Mouse (Mus musculus): Measurements from ENCODE around the gene Abo. TPM values are rescaled to one million over a fixed set of nuclear protein-coding genes. Genes with fewer than 3 reads are reported as not detected.
"Not testable (repeated sequence)": the region's sequence is repeated elsewhere in the genome, so short reads cannot be mapped to it uniquely, and the experiment has no call there.

The Abo gene
- polyA plus RNA-seq, 1 experiment = not detected

DNA sequence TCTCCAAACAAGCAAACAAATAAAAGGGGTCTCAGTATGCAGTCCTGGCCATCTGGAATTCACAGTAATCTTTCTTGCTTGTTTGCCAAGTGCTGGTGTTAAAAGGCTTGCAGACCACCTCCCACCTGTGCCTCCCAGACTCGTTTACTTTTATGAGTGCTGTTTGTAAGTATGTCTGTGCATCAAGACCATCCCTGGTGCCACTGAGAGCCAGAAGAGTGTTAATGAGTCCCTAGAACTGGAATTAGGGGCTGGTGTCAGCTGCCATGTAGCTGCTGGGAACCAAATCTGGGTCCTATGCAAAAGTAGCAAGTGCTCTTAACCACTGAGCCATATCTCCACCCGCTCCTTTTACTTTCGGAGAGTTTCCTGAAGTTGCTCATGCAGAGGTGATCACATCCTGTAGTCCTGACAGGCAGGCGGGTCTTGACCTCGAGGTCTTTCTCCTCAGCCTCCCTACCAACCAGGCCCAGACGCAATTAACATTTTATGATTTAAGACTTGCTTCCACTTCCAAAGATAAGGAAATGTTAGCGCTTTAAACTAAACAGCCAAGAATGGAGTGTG, 37.1 kb upstream of the Abo start:
- peak overlapping the region; percentile 97 for H3K4me2 ChIP-seq (ENCODE audit: low read depth)
- H3K36me3 ChIP-seq (ENCODE audit: control insufficient read depth, insufficient read depth) = peaks cover 27% of the 10 kb centered on the region

DNA sequence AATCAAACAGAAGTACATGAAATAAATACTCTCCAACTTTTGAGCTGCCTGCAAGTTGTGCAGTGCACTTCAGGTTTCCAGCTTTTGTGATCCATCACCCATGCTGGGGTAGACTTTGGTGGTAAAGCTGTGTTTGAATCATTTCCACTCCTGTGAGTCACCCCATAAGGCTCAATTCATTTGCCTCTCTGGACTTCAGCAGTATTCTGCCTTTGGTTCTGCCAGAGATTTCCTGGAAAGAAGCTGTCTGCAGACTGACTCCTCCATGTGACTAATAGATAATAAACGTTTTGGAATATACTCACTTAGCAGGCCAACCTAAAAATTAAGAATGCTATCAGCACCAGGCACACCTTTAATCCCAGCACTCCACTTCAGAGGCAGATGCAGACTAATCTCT, 36.0 kb upstream of the Abo start:
- TF ChIP-seq MYOG (IDR thresholded peaks at IDR 0.05; ENCODE audit: control insufficient read depth in 1 of 3, insufficient read depth in 1 of 3, insufficient read length in 2 of 3, low read depth in 2 of 3) (no peak), POLR2A (IDR thresholded peaks at IDR 0.05; ENCODE audit: insufficient read length, low read depth) (no peak), E2F4 (IDR thresholded peaks at IDR 0.05; ENCODE audit: insufficient read depth) (no peak), TCF12 (IDR thresholded peaks at IDR 0.05; ENCODE audit: insufficient read depth, poor library complexity, severe bottlenecking) (no peak), CEBPB (IDR thresholded peaks at IDR 0.05; ENCODE audit: insufficient read depth, poor library complexity, severe bottlenecking) (no peak), USF1 (IDR thresholded peaks at IDR 0.05; ENCODE audit: low read depth) (no peak), SRF (IDR thresholded peaks at IDR 0.05; ENCODE audit: control insufficient read depth, insufficient read length, low read depth) (no peak), POLR2AphosphoS2 (IDR thresholded peaks at IDR 0.05; ENCODE audit: insufficient read length, low read depth) (no peak), MYOD1 (IDR thresholded peaks at IDR 0.05; ENCODE audit: control insufficient read depth in 1 of 3, insufficient read length in 2 of 3, low read depth in 2 of 3) (no peak), TCF3 (IDR thresholded peaks at IDR 0.05; ENCODE audit: insufficient read length, low read depth) (no peak), REST (IDR thresholded peaks at IDR 0.05; ENCODE audit: insufficient read depth, insufficient read length) (no peak), MAX (IDR thresholded peaks at IDR 0.05; ENCODE audit: low read depth) (no peak)
- Histone ChIP-seq H3K4me2 (ENCODE audit: low read depth) (no peak overlapping the region), H3K79me2 (ENCODE audit: control insufficient read depth, insufficient read depth) (peaks cover 41% of the 10 kb centered on the region), H3K27me3 (ENCODE audit: control insufficient read depth, insufficient read depth, insufficient read length) (no peaks in the 10 kb centered on the region), H3ac (ENCODE audit: control insufficient read depth, insufficient read length) (no peak overlapping the region), H3K36me3 (ENCODE audit: control insufficient read depth, insufficient read depth) (peaks cover 37% of the 10 kb centered on the region), H3K4me3 (peak overlapping the region; percentile 95)

More for the DNA sequence above, 37.1 kb upstream of the Abo start:
- H3ac ChIP-seq (ENCODE audit: control insufficient read depth, insufficient read length) = peak overlapping the region; percentile 61
- no peaks in the 10 kb centered on the region for H3K27me3 ChIP-seq (ENCODE audit: control insufficient read depth, insufficient read depth, insufficient read length)
- H3K4me3 ChIP-seq = peak overlapping the region; percentile 95
- H3K79me2 ChIP-seq (ENCODE audit: control insufficient read depth, insufficient read depth) = peaks cover 41% of the 10 kb centered on the region
- TF ChIP-seq POLR2AphosphoS2 (IDR thresholded peaks at IDR 0.05; ENCODE audit: insufficient read length, low read depth) = no peak
- no peak for TF ChIP-seq MYOG (IDR thresholded peaks at IDR 0.05; ENCODE audit: control insufficient read depth in 1 of 3, insufficient read depth in 1 of 3, insufficient read length in 2 of 3, low read depth in 2 of 3)
- TF ChIP-seq CEBPB (IDR thresholded peaks at IDR 0.05; ENCODE audit: insufficient read depth, poor library complexity, severe bottlenecking) = no peak
- TF ChIP-seq E2F4 (IDR thresholded peaks at IDR 0.05; ENCODE audit: insufficient read depth) = no peak
- TF ChIP-seq REST (IDR thresholded peaks at IDR 0.05; ENCODE audit: insufficient read depth, insufficient read length) = no peak
- TF ChIP-seq SRF (IDR thresholded peaks at IDR 0.05; ENCODE audit: control insufficient read depth, insufficient read length, low read depth) = no peak
- no peak for TF ChIP-seq MYOD1 (IDR thresholded peaks at IDR 0.05; ENCODE audit: control insufficient read depth in 1 of 3, insufficient read length in 2 of 3, low read depth in 2 of 3)
- TF ChIP-seq TCF3 (IDR thresholded peaks at IDR 0.05; ENCODE audit: insufficient read length, low read depth) = no peak
- no peak for TF ChIP-seq POLR2A (IDR thresholded peaks at IDR 0.05; ENCODE audit: insufficient read length, low read depth)
- TF ChIP-seq TCF12 (IDR thresholded peaks at IDR 0.05; ENCODE audit: insufficient read depth, poor library complexity, severe bottlenecking) = no peak
- TF ChIP-seq USF1 (IDR thresholded peaks at IDR 0.05; ENCODE audit: low read depth) = no peak
- no peak for TF ChIP-seq MAX (IDR thresholded peaks at IDR 0.05; ENCODE audit: low read depth)

DNA sequence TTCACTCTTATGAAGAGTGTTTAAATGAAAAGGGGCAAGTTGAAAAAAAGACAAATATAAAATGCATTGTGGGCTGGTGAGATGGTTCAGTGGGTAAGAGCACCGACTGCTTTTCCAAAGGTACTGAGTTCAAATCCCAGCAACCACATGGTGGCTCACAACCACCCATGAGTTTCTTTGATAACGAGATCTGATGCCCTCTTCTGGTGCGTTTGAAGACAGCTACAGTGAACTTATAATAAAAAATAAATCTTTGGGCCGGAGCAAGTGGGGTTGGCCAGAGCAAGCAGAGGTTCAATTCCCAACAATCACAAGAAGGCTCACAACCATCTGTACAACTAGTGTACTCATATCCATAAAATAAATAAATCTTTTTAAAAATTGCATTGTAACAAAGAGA, 31.1 kb upstream of the Abo start:
- no peak overlapping the region for H3ac ChIP-seq (ENCODE audit: control insufficient read depth, insufficient read length)
- no peak overlapping the region for H3K4me3 ChIP-seq
- no peaks in the 10 kb centered on the region for H3K27me3 ChIP-seq (ENCODE audit: control insufficient read depth, insufficient read depth, insufficient read length)
- TF ChIP-seq USF1 (IDR thresholded peaks at IDR 0.05; ENCODE audit: low read depth) (no peak), POLR2AphosphoS2 (IDR thresholded peaks at IDR 0.05; ENCODE audit: insufficient read length, low read depth) (no peak), CEBPB (IDR thresholded peaks at IDR 0.05; ENCODE audit: insufficient read depth, poor library complexity, severe bottlenecking) (no peak), MYOG (IDR thresholded peaks at IDR 0.05; ENCODE audit: control insufficient read depth in 1 of 3, insufficient read depth in 1 of 3, insufficient read length in 2 of 3, low read depth in 2 of 3) (no peak), POLR2A (IDR thresholded peaks at IDR 0.05; ENCODE audit: insufficient read length, low read depth) (no peak), MYOD1 (IDR thresholded peaks at IDR 0.05; ENCODE audit: control insufficient read depth in 1 of 3, insufficient read length in 2 of 3, low read depth in 2 of 3) (no peak), SRF (IDR thresholded peaks at IDR 0.05; ENCODE audit: control insufficient read depth, insufficient read length, low read depth) (no peak), E2F4 (IDR thresholded peaks at IDR 0.05; ENCODE audit: insufficient read depth) (no peak), TCF12 (IDR thresholded peaks at IDR 0.05; ENCODE audit: insufficient read depth, poor library complexity, severe bottlenecking) (no peak), TCF3 (IDR thresholded peaks at IDR 0.05; ENCODE audit: insufficient read length, low read depth) (no peak)
- H3K36me3 ChIP-seq (ENCODE audit: control insufficient read depth, insufficient read depth) = peaks cover 71% of the 10 kb centered on the region
- H3K79me2 ChIP-seq (ENCODE audit: control insufficient read depth, insufficient read depth) = peaks cover 14% of the 10 kb centered on the region
- no peak overlapping the region for H3K4me2 ChIP-seq (ENCODE audit: low read depth)

DNA sequence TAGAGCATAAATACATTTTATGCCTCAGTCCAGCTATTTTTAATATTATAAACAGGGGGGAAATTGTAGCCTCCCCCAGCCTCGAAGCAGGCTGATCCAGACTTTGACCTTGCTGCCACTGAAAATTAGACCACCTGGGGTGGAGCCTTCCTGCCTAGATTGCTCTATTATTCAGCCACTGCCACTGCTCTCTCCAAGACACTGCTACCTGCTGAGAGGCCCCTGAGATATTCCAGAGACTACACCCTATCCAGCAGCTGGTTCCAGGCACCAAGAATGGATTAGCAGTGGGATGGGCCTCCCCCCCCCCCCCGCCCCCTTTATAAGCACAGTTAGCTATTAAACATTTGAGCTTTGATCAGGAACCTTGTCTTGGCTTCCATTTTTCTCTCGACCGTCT, 21.4 kb upstream of the Abo start:
- not testable (repeated sequence) for H3K79me2 ChIP-seq (ENCODE audit: control insufficient read depth, insufficient read depth); H3K4me2 ChIP-seq (ENCODE audit: low read depth); H3K4me3 ChIP-seq; H3ac ChIP-seq (ENCODE audit: control insufficient read depth, insufficient read length); H3K27me3 ChIP-seq (ENCODE audit: control insufficient read depth, insufficient read depth, insufficient read length)
- peaks cover 22% of the 10 kb centered on the region for H3K36me3 ChIP-seq (ENCODE audit: control insufficient read depth, insufficient read depth)

DNA sequence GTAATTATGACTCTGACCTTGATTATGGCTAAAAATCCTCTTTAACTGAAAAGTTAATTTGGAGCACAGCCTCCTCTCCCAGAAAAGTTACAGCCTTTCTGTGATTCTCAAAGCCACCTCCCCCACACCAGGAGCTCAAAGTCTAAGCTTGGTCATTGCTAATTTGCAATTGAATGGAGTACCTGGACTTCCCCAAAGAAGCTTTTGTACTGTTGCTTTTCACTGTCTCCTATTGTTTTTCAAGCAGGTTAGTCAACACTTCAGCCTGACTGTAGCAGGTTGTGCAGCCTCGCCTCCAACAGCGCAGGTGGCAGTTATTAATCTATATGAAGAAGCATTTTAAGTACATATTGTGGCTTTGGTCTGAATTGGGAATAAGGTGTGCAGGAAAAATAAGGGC, 20.8 kb upstream of the Abo start:
- H3ac ChIP-seq (ENCODE audit: control insufficient read depth, insufficient read length); H3K27me3 ChIP-seq (ENCODE audit: control insufficient read depth, insufficient read depth, insufficient read length); H3K4me3 ChIP-seq; H3K79me2 ChIP-seq (ENCODE audit: control insufficient read depth, insufficient read depth); H3K4me2 ChIP-seq (ENCODE audit: low read depth): not testable (repeated sequence)
- H3K36me3 ChIP-seq (ENCODE audit: control insufficient read depth, insufficient read depth) = peaks cover 20% of the 10 kb centered on the region
